Mouse (Mus musculus) erythroblast, embryonic 14.5 days (primary cell): ENCODE measurements around the gene Nrsn1.

Source experiments
- GATA1 ChIP-seq: IDR thresholded peaks from 2 replicates; pipeline ENCODE4 v1.6.1; 2012; ENCODE audit warnings: low read length, inconsistent platforms, mixed read lengths
- TAL1 ChIP-seq: IDR thresholded peaks from 3 replicates; pipeline ENCODE4 v1.6.1; 2012; ENCODE audit warnings: low read length, inconsistent platforms, mixed read lengths

GRCm38 (mm10) chr13:25206950-25207349 lies 63.4 kb downstream of the Nrsn1 start:
- TF ChIP-seq GATA1 (no peak), TAL1 (no peak)
